Mouse (Mus musculus) central nervous system, embryonic 18 days (tissue): ENCODE measurements around the gene 2210011C24Rik. TPM values are rescaled to one million over a fixed set of nuclear protein-coding genes. Genes with fewer than 3 reads are reported as not detected.

ENCODE experiments used
- polyA plus RNA-seq: library from polyadenylated mRNA; depleted of rRNA; stranded (reverse); fragments of >200 nt; gene quantifications from 2 replicates; pipeline ENCODE4 v1.2.3, GENCODE M21; 2012; rRNA removed

2210011C24Rik gene
- 0.26 and 0.67 TPM in 2 replicates for polyA plus RNA-seq

DNA sequence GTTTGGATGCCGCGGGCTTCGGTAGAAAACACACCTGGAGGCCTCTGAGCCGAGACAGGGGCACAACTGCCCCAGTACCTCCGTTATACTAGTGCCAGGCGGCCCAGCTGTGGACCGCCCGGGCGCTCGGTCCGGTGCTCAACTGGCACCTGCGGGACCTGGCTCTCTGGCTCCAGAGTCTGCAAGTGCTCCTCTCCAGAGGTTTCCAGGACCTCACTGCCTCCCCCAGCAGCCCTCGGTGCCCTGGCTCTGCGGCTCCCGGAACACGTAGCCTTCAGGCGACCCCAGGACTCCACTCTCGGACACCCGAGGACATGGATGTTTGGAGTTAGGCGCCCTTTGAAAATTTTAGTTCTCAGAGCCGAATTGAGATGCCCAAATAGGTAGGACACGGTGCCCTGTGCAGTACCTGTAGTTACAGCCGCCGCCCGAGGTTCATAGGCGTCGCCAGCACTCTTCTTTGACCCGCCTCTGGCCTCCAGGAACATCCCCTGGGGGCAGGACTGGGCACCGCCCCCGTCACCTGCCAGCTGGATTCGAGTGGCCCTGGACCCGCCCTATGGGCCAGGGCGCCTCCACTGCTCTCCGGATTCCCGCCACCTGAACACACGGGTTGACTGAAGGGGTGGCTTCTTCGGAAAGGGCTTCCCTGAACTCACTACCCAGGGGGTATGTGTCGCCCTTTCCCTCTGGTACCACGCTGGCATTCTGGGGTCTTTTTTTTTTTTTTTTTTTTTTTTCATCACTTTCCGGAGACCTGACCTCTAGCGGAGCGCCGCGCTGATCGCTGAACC lies at the start of gene 2210011C24Rik:
Gene 2210011C24Rik (minus strand): TSS at position 467 of the 794 bp plus-strand sequence.

GRCm38 (mm10) chr8:84044900-84045299 lies 32.9 kb upstream of the 2210011C24Rik start, which contains the start of gene Rln3:
Gene Rln3 (minus strand): TSS chr8:84045000.

GRCm38 (mm10) chr8:84042066-84042947 lies 30.3 kb upstream of the 2210011C24Rik start, which contains the start of gene Il27ra:
Gene Il27ra (minus strand): TSS chr8:84042589.

DNA sequence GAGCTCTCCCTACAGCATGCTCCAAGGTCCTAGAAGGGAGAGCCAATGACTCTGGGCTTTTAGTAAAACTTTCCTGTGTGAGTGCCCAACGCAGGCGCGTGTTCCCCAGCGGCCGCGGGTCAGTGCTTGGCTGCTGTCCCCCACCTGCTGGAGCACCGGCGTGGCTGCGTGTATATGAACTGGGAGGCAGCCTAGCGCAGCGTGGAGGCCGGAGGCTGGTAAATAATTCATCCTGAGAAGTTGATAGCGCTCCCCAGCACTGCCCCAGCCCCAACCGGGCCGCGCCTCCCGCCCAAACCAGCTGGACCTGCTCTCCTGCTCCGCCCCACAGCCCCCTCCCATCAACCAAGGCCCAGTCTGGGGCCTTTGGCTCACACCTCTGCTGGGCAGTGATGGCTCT lies 9.1 kb upstream of the 2210011C24Rik start, which contains the start of gene Palm3:
Gene Palm3 (plus strand): TSS at position 376 of the 400 bp plus-strand sequence.

DNA sequence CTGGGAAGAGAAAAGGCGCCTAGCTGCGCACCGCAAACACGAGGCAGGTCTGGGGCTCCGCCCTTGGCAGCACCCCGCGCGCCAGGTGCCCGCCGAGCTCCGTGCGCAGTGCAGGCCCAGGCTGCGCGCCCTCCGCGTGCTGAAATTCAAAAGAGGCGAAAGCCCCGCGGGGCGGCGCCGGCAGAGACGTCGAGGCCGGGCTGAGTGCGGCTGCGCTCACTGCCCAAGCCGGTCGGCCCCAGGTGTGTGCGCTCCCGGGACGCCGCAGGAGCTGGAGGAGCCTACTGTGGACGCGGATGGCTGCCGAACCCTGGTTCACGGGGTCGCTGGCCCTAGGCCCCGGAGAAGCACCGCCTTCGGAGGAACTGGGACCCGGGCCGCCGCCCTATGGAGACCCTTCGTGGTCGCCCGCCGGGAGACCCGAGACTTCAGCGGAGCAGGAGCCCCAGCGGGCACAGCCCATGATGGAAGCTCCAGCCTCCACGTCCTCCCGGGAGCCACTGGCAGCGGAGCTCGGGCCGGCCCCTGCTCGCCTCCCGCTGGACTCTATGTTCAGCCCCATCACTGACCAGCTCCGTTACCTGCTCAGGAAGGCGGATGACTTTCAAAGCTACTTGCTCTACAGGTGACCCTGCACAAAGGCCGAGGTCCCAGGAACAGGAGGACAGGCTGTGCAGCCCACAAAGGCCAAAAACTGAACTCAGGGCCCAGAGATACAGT lies 10.5 kb downstream of the 2210011C24Rik start, which contains the start of gene 1700067K01Rik:
Gene 1700067K01Rik (plus strand): TSS at position 222 of the 720 bp plus-strand sequence.

GRCm38 (mm10) chr8:83997511-83998141 lies 14.3 kb downstream of the 2210011C24Rik start, which contains the start of gene Samd1:
Gene Samd1 (plus strand): TSS chr8:83997672.

GRCm38 (mm10) chr8:83972150-83973120 lies 39.5 kb downstream of the 2210011C24Rik start, which contains the start of gene Prkaca:
Gene Prkaca (plus strand): TSS chr8:83972993.

Other genes starting within 250 kb of the 2210011C24Rik start
- gene Adgrl1, start 112.1 kb downstream of the 2210011C24Rik start, polyA plus RNA-seq: 182 and 248 TPM in 2 replicates
- 0.41 and 0.74 TPM in 2 replicates for gene Gm10644, start 57.0 kb downstream of the 2210011C24Rik start, polyA plus RNA-seq
- 6.8 and 11.8 TPM in 2 replicates for gene Asf1b, start 56.7 kb downstream of the 2210011C24Rik start, polyA plus RNA-seq
- 147 and 150 TPM in 2 replicates for gene Prkaca, start 39.2 kb downstream of the 2210011C24Rik start, polyA plus RNA-seq
- gene Samd1, start 14.5 kb downstream of the 2210011C24Rik start, polyA plus RNA-seq: 68.7 and 72.2 TPM in 2 replicates
- 0.27 and 0.31 TPM in 2 replicates for gene 1700067K01Rik, start 10.7 kb downstream of the 2210011C24Rik start, polyA plus RNA-seq
- 3.5 and 4.2 TPM in 2 replicates for gene Palm3, start 9.3 kb upstream of the 2210011C24Rik start, polyA plus RNA-seq
- 0.70 and 0.85 TPM in 2 replicates for gene Il27ra, start 30.4 kb upstream of the 2210011C24Rik start, polyA plus RNA-seq
- gene Rln3, start 32.8 kb upstream of the 2210011C24Rik start, polyA plus RNA-seq: 1.6 and 1.7 TPM in 2 replicates
- gene Gm10643, start 53.0 kb upstream of the 2210011C24Rik start, polyA plus RNA-seq: 2.2 and 2.7 TPM in 2 replicates
- 28.8 and 35.0 TPM in 2 replicates for gene Rfx1, start 54.7 kb upstream of the 2210011C24Rik start, polyA plus RNA-seq
- gene Dcaf15, start 92.6 kb upstream of the 2210011C24Rik start, polyA plus RNA-seq: 98.0 and 103 TPM in 2 replicates
- 0.16 and 1.3 TPM in 2 replicates for gene Podnl1, start 113.8 kb upstream of the 2210011C24Rik start, polyA plus RNA-seq
- 66.5 and 68.3 TPM in 2 replicates for gene Cc2d1a, start 135.8 kb upstream of the 2210011C24Rik start, polyA plus RNA-seq
- 2.6 and 3.1 TPM in 2 replicates for gene 4930432K21Rik, start 135.9 kb upstream of the 2210011C24Rik start, polyA plus RNA-seq
- gene Nanos3, start 173.0 kb upstream of the 2210011C24Rik start, polyA plus RNA-seq: 4.8 and 5.8 TPM in 2 replicates
- gene Zswim4, start 224.9 kb upstream of the 2210011C24Rik start, polyA plus RNA-seq: 27.8 and 31.9 TPM in 2 replicates
- 195 and 200 TPM in 2 replicates for gene D8Ertd738e, start 237.5 kb upstream of the 2210011C24Rik start, polyA plus RNA-seq
- 33.6 and 34.0 TPM in 2 replicates for gene Mri1, start 245.2 kb upstream of the 2210011C24Rik start, polyA plus RNA-seq